Mouse (Mus musculus) neural tube, embryonic 14.5 days (tissue): ENCODE data around the gene Dennd1a. TPM values are rescaled to one million over a fixed set of nuclear protein-coding genes. Genes with fewer than 3 reads are reported as not detected.
A peak's percentile ranks its signal among the peaks of the same experiment; 100 is the strongest.

ENCODE experiments used
- ATAC-seq: fragments of 200-750 bp; cut with Nextera tagmentation; 2 replicates; pipeline ENCODE4 v1.8.0; 2017; ENCODE audit warnings: low read depth, mild to moderate bottlenecking, moderate TSS enrichment, moderate library complexity
- H3K27ac ChIP-seq: fragments of 300-500 bp; sonication (generic); 2 replicates; pipeline ENCODE4 v1.5.1; 2014; ENCODE audit warnings: low read depth, mild to moderate bottlenecking, control low read depth, low read length, moderate library complexity, mixed read lengths
- H3K27me3 ChIP-seq: fragments of 300-500 bp; sonication (generic); 2 replicates; pipeline ENCODE4 v1.6.1; 2014; ENCODE audit warnings: low read length; ENCODE audit not compliant: control insufficient read depth, insufficient read depth
- H3K36me3 ChIP-seq: fragments of 300-500 bp; sonication (generic); 2 replicates; pipeline ENCODE4 v1.6.1; 2014; ENCODE audit warnings: low read length, mixed read lengths; ENCODE audit not compliant: control insufficient read depth, insufficient read depth
- H3K4me1 ChIP-seq: fragments of 300-500 bp; sonication (generic); 2 replicates; pipeline ENCODE4 v1.6.1; 2014; ENCODE audit warnings: low read length; ENCODE audit not compliant: control insufficient read depth, insufficient read depth
- H3K4me2 ChIP-seq: fragments of 300-500 bp; sonication (generic); 2 replicates; pipeline ENCODE4 v1.6.1; 2014; ENCODE audit warnings: mild to moderate bottlenecking, low read depth, low read length, control low read depth
- H3K4me3 ChIP-seq: fragments of 300-500 bp; sonication (generic); 2 replicates; pipeline ENCODE4 v1.5.1; 2014; ENCODE audit warnings: low read depth, low read length, control low read depth, mixed read lengths
- H3K9ac ChIP-seq: fragments of 300-500 bp; sonication (generic); replicated peaks from 2 replicates; pipeline ENCODE4 v1.6.1; 2014; ENCODE audit warnings: low read depth, mild to moderate bottlenecking, control low read depth, low read length, mixed read lengths
- H3K9me3 ChIP-seq: fragments of 300-500 bp; sonication (generic); 2 replicates; pipeline ENCODE4 v1.6.1; 2016; ENCODE audit warnings: low read length; ENCODE audit not compliant: control insufficient read depth
- WGBS: fragments of 180-500 bp; shearing (Covaris S2); extraction: QIAGEN DNeasy Blood & Tissue Kit; methylation state at CpG from one replicate; pipeline ENCODE4 v1.1.7; 2014; 5-methylcytosine and 5-hydroxymethylcytosine counted together
- polyA plus RNA-seq: library from polyadenylated mRNA; unstranded; fragments of >200 nt; fragmentation: Nextera tagmentation; extraction: Ambion mirVana; gene quantifications from 2 replicates; pipeline ENCODE4 v1.2.1, GENCODE M21; 2014

The Dennd1a gene
- polyA plus RNA-seq, 1 experiment from 2014 or later = 17.8 TPM

DNA sequence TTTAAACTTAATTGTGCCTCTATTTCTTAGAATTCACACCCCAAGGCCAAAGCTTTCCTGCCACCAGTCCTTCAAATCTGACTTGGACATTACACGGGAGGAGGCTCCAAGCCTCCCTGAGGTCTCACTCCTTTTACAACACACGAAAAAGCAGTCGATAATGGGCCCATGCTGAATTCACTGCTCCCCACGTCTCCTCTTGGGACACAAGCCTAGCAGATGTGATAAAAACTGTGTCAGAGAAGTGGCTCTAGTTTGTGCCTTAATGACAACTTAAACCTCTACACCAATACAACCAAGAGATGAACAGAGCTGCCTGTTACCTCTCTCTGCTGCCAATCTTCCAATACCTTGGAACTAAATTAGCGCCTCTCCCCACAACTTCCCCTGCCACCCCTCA is 144.3 kb downstream of the Dennd1a start:
- no peak overlapping the region for H3K4me2 ChIP-seq
- H3K27ac ChIP-seq = no peak overlapping the region
- 31% methylated on average over 5 of the region's 5 CpGs for WGBS
- H3K4me1 ChIP-seq = 0 out of 2 replicates have a peak, but pooled peaks cover 5% of the 10 kb centered on the region
- ATAC-seq = no peak
- H3K9me3 ChIP-seq = no peaks in the 10 kb centered on the region
- H3K4me3 ChIP-seq = no peak overlapping the region
- H3K27me3 ChIP-seq = no peaks in the 10 kb centered on the region
- H3K9ac ChIP-seq = no peak overlapping the region
- H3K36me3 ChIP-seq = no peaks in the 10 kb centered on the region

DNA sequence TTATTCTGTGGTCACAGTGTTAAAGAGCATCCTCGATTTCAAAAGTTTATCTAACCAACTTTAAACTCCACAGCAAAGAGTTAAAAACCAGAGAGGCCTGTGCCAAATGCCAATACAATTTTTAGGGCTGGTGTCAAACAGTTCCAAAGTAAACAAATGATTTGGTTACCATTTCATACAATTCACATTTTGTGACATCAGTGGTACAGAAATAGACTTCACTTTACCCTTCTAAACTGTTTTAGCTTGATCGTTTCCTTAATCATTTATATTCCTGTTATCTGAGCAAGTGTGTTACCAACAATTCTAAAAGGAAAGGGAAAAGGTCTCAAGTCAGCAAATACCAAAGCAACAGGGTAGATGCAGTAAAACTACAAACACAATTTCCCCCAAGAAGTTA is 145.0 kb downstream of the Dennd1a start:
- no peak overlapping the region for H3K9ac ChIP-seq
- H3K27me3 ChIP-seq = no peaks in the 10 kb centered on the region
- WGBS = 65% methylated on average over 2 of the region's 2 CpGs
- ATAC-seq = no peak
- no peak overlapping the region for H3K4me2 ChIP-seq
- H3K4me1 ChIP-seq = 0 out of 2 replicates have a peak, but pooled peaks cover 5% of the 10 kb centered on the region
- H3K9me3 ChIP-seq = no peaks in the 10 kb centered on the region
- H3K4me3 ChIP-seq = no peak overlapping the region
- H3K36me3 ChIP-seq = no peaks in the 10 kb centered on the region
- H3K27ac ChIP-seq = no peak overlapping the region

DNA sequence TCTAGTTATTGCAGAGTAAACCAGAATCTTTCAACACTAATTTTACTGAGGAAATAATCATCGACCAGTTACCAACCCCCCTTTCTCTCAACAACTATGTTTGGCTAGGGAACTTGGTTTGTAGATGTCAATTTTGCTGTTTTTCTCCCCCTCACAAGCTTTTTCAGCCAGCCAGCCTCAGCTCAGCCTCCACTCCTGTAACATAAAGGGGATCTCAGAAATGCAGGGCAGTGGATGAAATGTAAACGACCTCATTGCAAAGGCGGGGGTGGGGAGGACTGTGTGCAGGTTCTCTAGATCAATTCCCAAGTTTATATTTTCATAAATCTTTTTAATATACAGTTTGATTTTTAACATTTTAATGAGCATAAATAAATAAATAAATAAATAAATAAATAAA is 147.7 kb downstream of the Dennd1a start:
- no peak overlapping the region for H3K4me3 ChIP-seq
- WGBS = 56% methylated on average over 3 of the region's 3 CpGs
- no peaks in the 10 kb centered on the region for H3K9me3 ChIP-seq
- no peak overlapping the region for H3K4me2 ChIP-seq
- no peak overlapping the region for H3K27ac ChIP-seq
- H3K9ac ChIP-seq = no peak overlapping the region
- H3K4me1 ChIP-seq = peaks cover 9% of the 10 kb centered on the region; the same call in 1 of the 2 replicates
- H3K36me3 ChIP-seq = no peaks in the 10 kb centered on the region
- H3K27me3 ChIP-seq = no peaks in the 10 kb centered on the region
- no peak for ATAC-seq

DNA sequence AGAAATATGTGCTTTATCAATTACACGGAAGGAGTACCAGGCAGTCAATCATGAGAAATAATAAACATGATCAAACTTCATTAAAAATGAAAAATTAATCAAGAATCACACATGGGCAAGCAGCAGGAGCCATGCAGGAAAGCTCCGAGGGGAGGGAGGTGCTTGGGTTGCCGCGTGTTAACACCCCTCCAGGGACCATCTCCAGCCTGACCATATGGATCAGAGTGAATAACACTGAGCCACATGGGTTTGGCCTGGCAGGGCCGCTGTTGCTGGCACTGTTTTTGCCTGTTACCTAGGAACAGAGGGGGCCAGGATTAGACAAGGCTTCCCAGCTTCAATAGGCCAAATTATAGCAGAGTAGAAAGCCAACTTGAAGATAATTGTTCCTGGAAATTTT is 150.1 kb downstream of the Dennd1a start:
- Histone ChIP-seq H3K27me3 (no peaks in the 10 kb centered on the region), H3K27ac (no peak overlapping the region), H3K4me3 (no peak overlapping the region), H3K9ac (no peak overlapping the region), H3K4me1 (peaks cover 4% of the 10 kb centered on the region; the same call in 1 of the 2 replicates), H3K4me2 (no peak overlapping the region), H3K9me3 (no peaks in the 10 kb centered on the region), H3K36me3 (no peaks in the 10 kb centered on the region)
- ATAC-seq = peak; percentile 84
- 5% methylated on average over 5 of the region's 5 CpGs for WGBS

DNA sequence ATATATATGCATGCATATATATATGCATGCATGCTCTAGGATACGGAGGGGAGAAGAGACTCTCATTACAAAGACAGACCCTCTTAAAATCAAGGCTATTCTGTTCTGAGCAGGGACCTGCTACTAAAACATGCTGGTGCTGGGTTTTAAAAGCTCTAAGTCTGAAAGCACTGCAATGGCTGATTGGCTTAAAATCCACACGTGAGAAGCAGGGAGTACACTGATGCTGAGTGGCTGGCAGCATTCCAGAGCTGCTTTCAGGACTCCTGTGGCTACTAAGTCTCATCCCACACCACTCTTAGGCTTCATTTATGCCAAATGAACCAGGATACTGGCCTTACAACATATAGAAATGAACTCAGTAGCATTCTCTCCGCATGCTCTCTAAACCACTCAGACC is 151.8 kb downstream of the Dennd1a start:
- no peak overlapping the region for H3K4me2 ChIP-seq
- H3K9me3 ChIP-seq = no peaks in the 10 kb centered on the region
- H3K27ac ChIP-seq = no peak overlapping the region
- WGBS = 56% methylated on average over 3 of the region's 3 CpGs
- H3K4me1 ChIP-seq = peaks cover 4% of the 10 kb centered on the region; the same call in 1 of the 2 replicates
- H3K36me3 ChIP-seq = no peaks in the 10 kb centered on the region
- no peaks in the 10 kb centered on the region for H3K27me3 ChIP-seq
- ATAC-seq = peak; percentile 58; the same call in 1 of the 2 replicates
- no peak overlapping the region for H3K4me3 ChIP-seq
- no peak overlapping the region for H3K9ac ChIP-seq

DNA sequence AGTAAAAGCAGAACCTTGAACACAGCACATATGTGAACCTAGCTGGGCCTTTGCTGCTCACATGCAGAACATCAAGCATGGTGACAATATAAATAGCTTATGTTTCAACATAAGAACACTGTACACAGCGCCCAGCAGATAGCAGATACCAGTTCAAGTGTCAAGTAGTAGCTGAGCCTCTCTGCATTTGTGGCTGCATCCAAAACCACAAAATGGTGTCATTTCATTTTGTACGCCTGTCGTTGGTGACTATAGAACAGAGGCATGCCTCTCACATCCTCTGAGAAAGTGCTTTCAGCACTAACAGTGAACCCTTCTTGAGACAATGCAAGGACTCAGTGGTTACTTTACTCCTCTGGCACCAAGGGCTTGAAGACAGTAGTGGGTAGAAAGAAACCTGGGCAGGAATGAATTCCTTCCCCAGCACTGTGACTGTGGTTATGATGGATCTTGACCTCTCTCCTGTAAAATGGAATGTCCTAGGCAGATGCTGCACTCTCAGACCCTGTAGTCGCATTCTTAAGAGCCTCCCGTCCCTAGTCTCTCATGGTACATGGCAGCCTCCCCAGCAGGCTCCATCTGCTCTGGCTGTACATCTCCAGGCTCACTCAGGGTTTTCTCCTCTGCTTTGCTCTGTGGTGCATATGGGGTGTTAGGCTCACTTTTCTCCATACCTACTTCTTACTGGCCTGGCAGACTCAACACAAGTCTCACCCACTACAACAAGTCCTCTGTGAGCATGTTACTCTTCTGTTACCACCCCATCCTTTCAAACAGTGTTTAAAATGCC is 154.0 kb downstream of the Dennd1a start:
- no peak for ATAC-seq
- H3K27me3 ChIP-seq = no peaks in the 10 kb centered on the region
- H3K27ac ChIP-seq = no peak overlapping the region
- H3K4me2 ChIP-seq = no peak overlapping the region
- WGBS = 87% methylated on average over 5 of the region's 5 CpGs
- no peak overlapping the region for H3K4me3 ChIP-seq
- no peak overlapping the region for H3K9ac ChIP-seq
- no peaks in the 10 kb centered on the region for H3K36me3 ChIP-seq
- H3K9me3 ChIP-seq = no peaks in the 10 kb centered on the region
- peaks cover 4% of the 10 kb centered on the region; the same call in 1 of the 2 replicates for H3K4me1 ChIP-seq

DNA sequence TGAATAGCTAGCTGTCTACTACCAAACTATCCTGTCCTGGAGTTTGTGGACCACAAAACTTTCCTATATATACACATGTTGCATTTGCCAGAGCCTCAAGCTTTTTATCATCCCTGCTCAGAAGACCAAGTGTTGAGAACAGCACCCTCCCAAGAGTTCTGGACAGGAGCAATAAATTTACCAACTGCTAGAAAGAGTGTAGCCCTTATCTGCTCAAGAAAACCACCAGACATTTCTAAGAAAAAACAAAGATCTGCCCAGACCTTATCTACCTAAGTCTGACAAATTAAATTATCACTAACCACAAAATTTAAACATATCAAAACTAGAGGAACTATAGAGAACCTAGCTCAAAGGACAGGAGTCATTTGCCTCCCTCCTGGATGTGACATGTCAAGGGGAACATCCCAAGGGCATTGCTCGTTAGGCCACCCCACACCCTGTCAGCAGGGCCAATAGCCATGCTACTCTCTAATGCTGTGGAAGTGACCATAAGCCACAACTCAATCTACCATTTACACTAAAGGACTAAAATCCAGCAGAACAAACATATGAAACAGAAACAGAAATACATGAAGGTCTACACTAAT is 154.9 kb downstream of the Dennd1a start:
- Histone ChIP-seq H3K27me3 (no peaks in the 10 kb centered on the region), H3K4me3 (no peak overlapping the region), H3K9ac (no peak overlapping the region), H3K36me3 (no peaks in the 10 kb centered on the region), H3K4me2 (no peak overlapping the region), H3K4me1 (peaks cover 4% of the 10 kb centered on the region; the same call in 1 of the 2 replicates), H3K9me3 (no peaks in the 10 kb centered on the region), H3K27ac (no peak overlapping the region)
- ATAC-seq = no peak
- 84% methylated on average over 1 of the region's 1 CpGs for WGBS

DNA sequence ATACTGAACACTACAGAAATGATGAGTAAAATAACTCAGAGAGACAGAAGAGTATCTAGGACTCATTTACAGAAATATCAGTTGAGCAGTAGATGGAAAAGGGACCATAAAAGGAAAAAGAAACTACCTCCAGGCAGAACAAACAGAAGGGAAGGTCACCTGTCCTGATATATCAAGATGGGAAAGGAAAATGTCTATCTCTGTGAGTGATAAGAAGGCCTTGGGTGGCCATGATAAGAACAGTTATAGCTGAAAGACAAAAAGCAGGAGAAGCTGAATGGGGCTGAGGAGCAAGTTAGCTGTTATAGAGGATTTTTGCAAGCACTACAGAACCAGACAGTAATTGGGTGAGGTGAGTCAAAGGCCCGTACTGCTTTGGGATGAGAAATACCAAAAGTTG is 155.7 kb downstream of the Dennd1a start:
- no peak overlapping the region for H3K27ac ChIP-seq
- no peak for ATAC-seq
- no peak overlapping the region for H3K4me2 ChIP-seq
- H3K27me3 ChIP-seq = no peaks in the 10 kb centered on the region
- no peaks in the 10 kb centered on the region for H3K36me3 ChIP-seq
- no peak overlapping the region for H3K4me3 ChIP-seq
- no peaks in the 10 kb centered on the region for H3K9me3 ChIP-seq
- no peak overlapping the region for H3K9ac ChIP-seq
- WGBS = 100% methylated on average over 1 of the region's 1 CpGs
- H3K4me1 ChIP-seq = no peaks in the 10 kb centered on the region
